Mouse (Mus musculus) small intestine, adult 2 months (tissue): ENCODE data around the gene Ube2g2. TPM values are rescaled to one million over a fixed set of nuclear protein-coding genes. Genes with fewer than 3 reads are reported as not detected.
A peak's percentile ranks its signal among the peaks of the same experiment; 100 is the strongest.

ENCODE experiments used
- H3K27ac ChIP-seq: fragments of 200-500 bp; 2 replicates; pipeline ENCODE4 v1.5.1; 2012; ENCODE audit warnings: low read depth, low read length, control low read depth, inconsistent platforms; ENCODE audit not compliant: insufficient read depth
- H3K27me3 ChIP-seq: fragments of 200-500 bp; 2 replicates; pipeline ENCODE4 v1.6.1; 2012; ENCODE audit warnings: mild to moderate bottlenecking, moderate library complexity, low read length, inconsistent platforms; ENCODE audit not compliant: control insufficient read depth, insufficient read depth
- H3K36me3 ChIP-seq: fragments of 200-500 bp; 2 replicates; pipeline ENCODE4 v1.6.1; 2012; ENCODE audit warnings: mild to moderate bottlenecking, low read length, control low read depth, inconsistent platforms; ENCODE audit not compliant: control insufficient read depth, insufficient read depth
- H3K4me1 ChIP-seq: fragments of 200-500 bp; 2 replicates; pipeline ENCODE4 v1.6.1; 2012; ENCODE audit warnings: low read length, inconsistent platforms, mixed read lengths; ENCODE audit not compliant: control insufficient read depth, insufficient read depth, insufficient read length
- H3K4me3 ChIP-seq: fragments of 200-500 bp; 2 replicates; pipeline ENCODE4 v1.5.1; 2012; ENCODE audit warnings: low read depth, mild to moderate bottlenecking, control low read depth, inconsistent platforms, low read length, moderate library complexity
- CTCF ChIP-seq: fragments of 200-500 bp; IDR thresholded peaks from 2 replicates; pipeline ENCODE4 v1.5.1; 2012; ENCODE audit warnings: low read depth, mild to moderate bottlenecking, control low read depth, inconsistent platforms, low read length, moderate library complexity, mixed read lengths; ENCODE audit not compliant: insufficient replicate concordance, insufficient read length; ENCODE audit errors: extremely low read depth
- POLR2A ChIP-seq: fragments of 200-500 bp; IDR thresholded peaks from 2 replicates; pipeline ENCODE4 v1.6.1; 2012; ENCODE audit warnings: low read depth, mild to moderate bottlenecking, control low read depth, inconsistent platforms, low read length, moderate library complexity
- WGBS: fragments of 180-500 bp; shearing (Covaris S2); methylation state at CpG from one replicate; pipeline ENCODE4 v1.1.7; 2018; 5-methylcytosine and 5-hydroxymethylcytosine counted together
- polyA plus RNA-seq: library from polyadenylated mRNA; depleted of rRNA; stranded (reverse); fragments of >200 nt; gene quantifications from 2 replicates; pipeline ENCODE4 v1.2.3, GENCODE M21; 2012; rRNA removed

Ube2g2 gene
- 16.5 and 20.9 TPM in 2 replicates for polyA plus RNA-seq

DNA sequence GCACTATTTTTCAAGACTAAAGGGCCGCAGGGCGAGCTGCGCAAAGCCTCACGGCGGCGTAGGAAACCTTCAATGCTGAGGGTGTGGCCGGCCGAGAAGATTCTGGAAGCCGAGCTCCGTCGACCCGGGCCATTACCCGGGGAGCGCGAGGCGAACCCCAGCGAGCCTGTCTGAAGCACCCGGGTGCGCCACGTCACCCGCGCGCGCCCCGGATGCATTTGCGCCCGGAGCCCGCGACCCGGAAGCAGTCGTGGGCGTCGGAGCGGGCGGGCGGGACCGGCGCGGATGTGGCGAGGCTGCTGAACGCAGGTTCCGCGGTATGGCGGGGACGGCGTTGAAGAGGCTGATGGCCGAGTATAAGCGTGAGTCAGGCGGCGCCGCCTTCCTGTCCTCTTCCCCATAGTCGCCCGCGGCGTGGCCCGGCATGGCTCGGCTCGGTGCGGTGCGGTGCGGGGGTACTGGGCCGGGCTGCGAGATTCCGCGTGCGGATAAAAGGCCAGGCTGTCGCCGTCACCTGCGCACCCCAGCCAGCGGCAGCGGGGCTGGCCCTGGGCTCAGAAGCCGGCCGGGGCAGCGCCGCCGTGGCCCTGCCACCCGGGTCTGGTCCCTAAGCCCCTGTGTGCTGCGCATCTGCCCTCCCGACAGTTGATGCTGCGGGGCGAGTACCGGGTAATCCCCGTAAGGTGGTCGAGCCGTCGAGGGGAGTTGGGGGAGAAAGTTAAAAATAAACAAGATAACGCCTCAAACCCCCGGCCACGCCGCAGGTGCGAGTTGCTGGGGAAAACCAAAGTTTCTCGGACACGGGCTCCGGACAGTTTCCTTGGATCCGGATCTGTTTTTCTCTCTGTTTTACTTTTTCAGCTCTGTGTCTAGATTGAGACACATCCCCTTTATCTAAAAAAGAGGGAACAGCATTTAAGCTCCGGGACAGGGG lies at the start of gene Ube2g2:
Ube2g2 (plus strand) TSS at position 221 of the 934 bp plus-strand sequence.
- H3K27ac ChIP-seq = peak within 1 kb of the TSS; percentile 95
- under 1% methylated on average over 96 of the region's 96 CpGs for WGBS
- H3K4me1 ChIP-seq = peaks cover 17% of the 10 kb centered on the region; the same call in 1 of the 2 replicates
- TF ChIP-seq CTCF (no peak), POLR2A (0 out of 2 replicates have a peak, but pooled peaks have one; percentile 57)
- H3K4me3 ChIP-seq = peak within 1 kb of the TSS; percentile 84
- peaks cover 9% of the 10 kb centered on the region; the same call in 1 of the 2 replicates for H3K36me3 ChIP-seq
- no peaks in the 10 kb centered on the region for H3K27me3 ChIP-seq

DNA sequence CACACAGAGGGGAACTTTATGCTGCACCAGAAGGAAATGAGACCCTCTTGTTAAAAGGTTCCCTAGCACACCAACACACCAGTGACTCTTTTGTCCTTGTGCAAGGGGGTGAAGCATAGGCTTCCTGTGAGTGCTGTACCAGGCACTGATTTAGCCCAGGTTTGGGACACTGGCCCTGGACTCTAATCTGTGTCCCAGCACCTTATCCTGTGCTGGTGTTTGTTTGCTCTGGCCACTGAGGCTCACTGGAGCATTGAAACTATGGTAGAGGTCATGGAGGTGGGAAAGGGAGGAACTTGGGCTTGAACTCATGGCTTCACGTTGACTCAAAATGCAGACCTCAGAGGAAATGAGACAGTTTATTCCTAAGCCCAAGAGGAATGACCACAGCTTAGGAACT lies 48.9 kb upstream of the Ube2g2 start:
- Histone ChIP-seq H3K4me3 (no peak overlapping the region), H3K36me3 (no peaks in the 10 kb centered on the region), H3K27ac (no peak overlapping the region), H3K27me3 (no peaks in the 10 kb centered on the region), H3K4me1 (peaks cover 34% of the 10 kb centered on the region)
- 65% methylated on average over 1 of the region's 1 CpGs for WGBS
- no peak for TF ChIP-seq CTCF
- no peak for TF ChIP-seq POLR2A

GRCm38 (mm10) chr10:77580027-77580920 lies 41.8 kb upstream of the Ube2g2 start:
- 75% methylated on average over 10 of the region's 10 CpGs for WGBS
- TF ChIP-seq CTCF = no peak
- TF ChIP-seq POLR2A = no peak

DNA sequence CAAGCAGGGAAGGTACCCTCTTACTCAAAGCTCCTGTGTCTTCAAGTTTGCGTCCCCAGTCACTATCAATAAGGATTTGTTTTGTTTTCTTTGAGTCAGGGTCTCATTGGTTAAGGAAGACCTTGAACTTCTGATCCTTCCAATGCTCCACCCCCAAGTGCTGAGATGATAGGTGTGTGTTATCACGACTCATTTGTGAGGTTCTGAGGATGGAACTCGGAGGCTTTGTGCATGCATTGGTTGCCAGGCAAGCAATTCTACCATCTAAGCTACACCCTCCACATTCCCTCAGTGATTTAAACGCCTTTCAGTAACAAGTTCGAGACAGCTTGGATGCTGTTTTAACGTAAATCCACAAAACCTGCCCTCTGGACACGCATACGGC lies 41.1 kb upstream of the Ube2g2 start:
- WGBS = 2% methylated on average over 8 of the region's 8 CpGs
- no peaks in the 10 kb centered on the region for H3K27me3 ChIP-seq
- H3K4me1 ChIP-seq = peaks cover 19% of the 10 kb centered on the region
- H3K27ac ChIP-seq = peak overlapping the region; percentile 76
- TF ChIP-seq POLR2A (no peak), CTCF (no peak)
- 0 out of 2 replicates have a peak, but pooled peaks cover 1% of the 10 kb centered on the region for H3K36me3 ChIP-seq
- peak overlapping the region; percentile 53 for H3K4me3 ChIP-seq

More at GRCm38 (mm10) chr10:77580027-77580920, 41.8 kb upstream of the Ube2g2 start:
- H3K36me3 ChIP-seq = no peaks in the 10 kb centered on the region
- H3K4me3 ChIP-seq = no peak overlapping the region
- H3K27me3 ChIP-seq = no peaks in the 10 kb centered on the region
- no peak overlapping the region for H3K27ac ChIP-seq
- H3K4me1 ChIP-seq = peaks cover 15% of the 10 kb centered on the region

- H3K36me3 ChIP-seq = 0 out of 2 replicates have a peak, but pooled peaks cover 2% of the 10 kb centered on the region
- peaks cover 26% of the 10 kb centered on the region for H3K4me1 ChIP-seq
- H3K27ac ChIP-seq = peak within 1 kb of the TSS; percentile 93
- WGBS = under 1% methylated on average over 64 of the region's 64 CpGs
- H3K4me3 ChIP-seq = peak within 1 kb of the TSS; percentile 71
- no peaks in the 10 kb centered on the region for H3K27me3 ChIP-seq
- TF ChIP-seq CTCF (no peak), POLR2A (peak; percentile 97)
Measured at GRCm38 (mm10) chr10:77581408-77582284, 40.4 kb upstream of the Ube2g2 start, which contains the start of gene Pttg1ip. Gene Pttg1ip (plus strand): TSS chr10:77581720.

- Histone ChIP-seq H3K4me3 (peak overlapping the region; percentile 71), H3K27me3 (no peaks in the 10 kb centered on the region), H3K27ac (peak overlapping the region; percentile 93), H3K36me3 (peaks cover 3% of the 10 kb centered on the region; the same call in 1 of the 2 replicates), H3K4me1 (peaks cover 32% of the 10 kb centered on the region)
- 2% methylated on average over 8 of the region's 8 CpGs for WGBS
- no peak for TF ChIP-seq POLR2A
- no peak for TF ChIP-seq CTCF
Measured at GRCm38 (mm10) chr10:77582285-77582618, 39.8 kb upstream of the Ube2g2 start.
